Mouse (Mus musculus) naive thymus-derived CD4-positive, alpha-beta T cell, adult 5 months (primary cell): ENCODE data around the gene Rrp1. TPM values are rescaled to one million over a fixed set of nuclear protein-coding genes. Genes with fewer than 3 reads are reported as not detected.

ENCODE experiments used
- polyA plus RNA-seq: library from polyadenylated mRNA; unstranded; fragments of 100-300 nt; shearing (Covaris generic); gene quantifications from one replicate; pipeline ENCODE4 v1.2.1, GENCODE M21; 2017

Gene Rrp1
- polyA plus RNA-seq, result 357 TPM

GRCm38 (mm10) chr10:78412319-78413151 is at the start of gene Rrp1:
Gene Rrp1, minus strand, starts transcription at chr10:78413043.

GRCm38 (mm10) chr10:78425181-78426041 is 12.6 kb upstream of the Rrp1 start, which contains the start of gene Cstb:
Gene Cstb, plus strand, starts transcription at chr10:78425669.

GRCm38 (mm10) chr10:78351887-78352665 is 60.8 kb downstream of the Rrp1 start, which contains the start of gene Agpat3:
Gene Agpat3, minus strand, starts transcription at chr10:78352489.

Other genes with a start within 250 kb of the Rrp1 start
- 37.6 TPM for gene D10Jhu81e, start 243.3 kb downstream of the Rrp1 start, polyA plus RNA-seq
- 29.7 TPM for gene Pwp2, start 227.9 kb downstream of the Rrp1 start, polyA plus RNA-seq
- 41.3 TPM for gene Trappc10, start 168.4 kb downstream of the Rrp1 start, polyA plus RNA-seq
- 126 TPM for gene Agpat3, start 60.6 kb downstream of the Rrp1 start, polyA plus RNA-seq
- 64.8 TPM for gene Cstb, start 12.6 kb upstream of the Rrp1 start, polyA plus RNA-seq
- gene Pdxk, start 51.9 kb upstream of the Rrp1 start, polyA plus RNA-seq, result 16.5 TPM
- not detected for gene Olfr1358, start 104.4 kb upstream of the Rrp1 start, polyA plus RNA-seq
- gene Ilvbl, start 161.3 kb upstream of the Rrp1 start, polyA plus RNA-seq, result 63.5 TPM
- gene Syde1, start 178.9 kb upstream of the Rrp1 start, polyA plus RNA-seq, result 0.31 TPM
- gene Olfr1357, start 205.0 kb upstream of the Rrp1 start, polyA plus RNA-seq, result not detected